Mouse (Mus musculus): ENCODE data around the gene Taar2. TPM values are rescaled to one million over a fixed set of nuclear protein-coding genes. Genes with fewer than 3 reads are reported as not detected.

The Taar2 gene
- total RNA-seq, 2 experiments from 2014 or later, result not detected

- intact Hi-C loops (cut with DNase I), result loop anchor here (1.0 to 5.0 kb wide), 4 partner anchors 101 to 162 kb away; no protein-coding TSS in a partner anchor
- DNase-seq, result peak; percentile 75 to 87
Observed at GRCm38 (mm10) chr10:23978901-23979705, 40.7 kb downstream of the Taar2 start.

DNA sequence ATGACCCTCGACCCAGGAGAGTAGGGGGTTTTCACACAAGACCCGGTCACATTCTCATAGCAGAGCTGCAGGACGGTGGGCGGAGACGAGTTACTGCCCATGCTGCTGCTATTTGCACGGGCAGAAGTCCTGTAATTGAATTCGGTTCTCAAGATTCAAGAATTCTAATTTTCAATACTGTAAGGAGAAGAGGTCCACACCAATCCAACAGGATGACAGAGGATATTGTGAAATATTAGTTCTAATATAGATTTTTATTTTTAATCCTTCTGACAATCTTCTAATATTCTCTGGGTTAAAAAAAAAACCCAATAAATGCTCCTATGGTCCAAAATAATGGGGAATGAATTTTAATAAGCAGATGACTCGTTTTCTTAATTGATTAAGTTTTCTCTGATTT is 47.2 kb downstream of the Taar2 start, which contains the start of gene Taar6:
Taar6 (minus strand) TSS at position 101 of the 400 bp plus-strand sequence.
- no peak for DNase-seq
- intact Hi-C loops (cut with DNase I), result no loop called here

GRCm38 (mm10) chr10:23986419-23986818 is 48.0 kb downstream of the Taar2 start:
- intact Hi-C loops (cut with DNase I), result no loop called here
- no peak for DNase-seq

Other genes with a start within 250 kb of the Taar2 start
- 100 to 1,000 TPM; 272 to 393 TPM for gene Rps12, start 151.3 kb upstream of the Taar2 start, total RNA-seq (2021)
- gene Slc18b1, start 141.6 kb upstream of the Taar2 start, total RNA-seq (2021), result 10 to 100 TPM; 13.1 to 14.9 TPM
- gene Vnn3, start 87.1 kb upstream of the Taar2 start, total RNA-seq (2021), result not detected
- gene Vnn1, start 43.9 kb upstream of the Taar2 start, total RNA-seq (2021), result 1 to 10 TPM; 1.5 to 2.1 TPM
- not detected for gene Taar1, start 18.2 kb upstream of the Taar2 start, total RNA-seq (2021)
- not detected for gene Taar3, start 11.0 kb downstream of the Taar2 start, total RNA-seq (2021)
- not detected for gene Taar4, start 21.9 kb downstream of the Taar2 start, total RNA-seq (2021)
- not detected for gene Taar5, start 32.1 kb downstream of the Taar2 start, total RNA-seq (2021)
- gene Taar6, start 47.1 kb downstream of the Taar2 start, total RNA-seq (2021), result not detected
- not detected for gene Taar7a, start 54.9 kb downstream of the Taar2 start, total RNA-seq (2021)
- not detected for gene Taar7b, start 61.4 kb downstream of the Taar2 start, total RNA-seq (2021)
- gene Taar7d, start 88.7 kb downstream of the Taar2 start, total RNA-seq (2021), result not detected
- not detected for gene Taar7e, start 99.0 kb downstream of the Taar2 start, total RNA-seq (2021)
- not detected for gene Taar7f, start 110.9 kb downstream of the Taar2 start, total RNA-seq (2021)
- not detected for gene Taar8a, start 137.9 kb downstream of the Taar2 start, total RNA-seq (2021)
- not detected for gene Taar8b, start 153.7 kb downstream of the Taar2 start, total RNA-seq (2021)
- not detected for gene Taar8c, start 163.3 kb downstream of the Taar2 start, total RNA-seq (2021)
- not detected for gene Taar9, start 171.0 kb downstream of the Taar2 start, total RNA-seq (2021)
- 10 to 100 TPM; 44.9 to 54.6 TPM for gene Stx7, start 210.7 kb downstream of the Taar2 start, total RNA-seq (2021)